Mouse (Mus musculus) left cerebral cortex, adult 9 months (tissue): Measurements from ENCODE around the gene Dock8.
A peak's percentile ranks its signal among the peaks of the same experiment; 100 is the strongest.

Experiments used
- DNase-seq, 2 experiments: peaks; one replicate each; pipeline ENCODE4 v3.0.0; 2022; ENCODE audit warnings: low spot score in 2 of 2

The Dock8 gene

DNA sequence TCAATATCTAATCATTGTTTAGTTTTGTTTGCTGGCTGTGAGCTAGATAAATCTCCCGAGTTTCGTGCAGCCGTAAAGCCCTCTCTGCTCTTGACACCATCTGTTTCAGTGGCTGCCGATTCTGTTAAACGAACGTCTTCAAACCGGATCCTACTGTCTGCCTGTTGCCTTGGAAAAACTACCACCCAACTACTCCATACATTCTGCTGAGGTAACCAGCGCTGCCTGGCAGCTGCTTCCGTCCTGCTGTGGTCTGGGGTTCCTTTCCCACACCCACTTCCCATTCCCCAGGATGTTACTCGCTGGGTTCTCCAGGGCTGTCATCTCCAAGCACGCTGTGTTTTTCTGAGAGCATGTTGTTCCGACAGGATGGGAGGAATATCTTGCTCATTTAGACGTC is 123.7 kb downstream of the Dock8 start:
- DNase-seq = peak in 1 of 2 experiments; percentile 11

DNA sequence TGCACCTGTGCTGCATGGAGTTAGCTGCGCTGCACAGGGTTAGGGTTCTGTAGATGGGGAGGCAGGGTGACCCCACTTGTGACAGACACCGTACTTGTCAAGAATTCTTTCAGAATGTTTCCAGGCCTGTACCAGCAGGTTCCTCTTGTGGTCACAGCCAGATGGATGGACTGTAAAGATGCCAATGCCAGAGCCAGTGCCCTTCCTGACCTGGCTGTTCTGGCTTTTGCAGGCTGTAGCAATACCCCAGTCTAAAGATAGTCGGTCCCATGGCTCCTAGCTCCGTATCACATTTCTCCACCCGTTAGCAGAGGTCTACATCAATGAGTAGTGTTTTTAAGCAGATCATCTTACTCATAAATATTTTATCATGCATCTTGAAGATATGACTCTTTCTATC is 124.1 kb downstream of the Dock8 start:
- no peak for DNase-seq

DNA sequence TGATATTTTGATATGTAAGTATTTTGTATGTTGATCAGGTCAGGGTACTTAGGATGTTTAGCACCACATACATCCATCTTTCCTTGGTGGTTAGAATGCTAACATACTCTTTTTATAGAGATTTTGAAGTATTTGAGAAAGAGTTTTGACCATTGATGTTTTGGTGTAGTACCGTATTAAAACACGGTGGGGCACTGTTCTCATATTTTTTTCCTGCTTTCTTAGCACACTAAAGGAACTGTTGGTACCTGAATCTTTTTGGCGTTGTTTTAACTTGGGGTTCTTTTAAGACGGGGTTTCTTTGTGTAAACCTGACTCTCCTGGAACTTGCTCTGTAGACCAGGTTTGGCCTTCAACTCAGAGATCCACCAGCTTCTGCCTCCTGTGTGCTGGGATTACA is 133.0 kb downstream of the Dock8 start:
- peak in 1 of 2 experiments; percentile 39 for DNase-seq

DNA sequence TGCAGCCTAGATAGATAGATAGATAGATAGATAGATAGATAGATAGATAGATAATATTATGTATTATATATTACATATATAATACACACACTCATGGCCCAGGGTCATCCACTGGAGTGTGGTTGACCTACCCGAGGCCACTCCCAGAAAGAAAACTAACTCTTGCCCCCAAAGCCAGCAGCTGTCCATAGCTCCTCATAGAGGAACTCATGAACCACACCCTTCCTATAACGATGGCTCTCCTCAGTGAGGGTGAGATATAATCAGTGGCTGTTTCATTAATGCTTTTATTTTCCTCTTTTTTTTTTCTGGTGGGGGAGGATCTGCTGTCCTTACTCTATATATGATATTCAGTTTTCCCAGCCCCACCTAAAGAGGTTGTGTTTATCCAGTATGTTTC is 134.6 kb downstream of the Dock8 start:
- no peak for DNase-seq

DNA sequence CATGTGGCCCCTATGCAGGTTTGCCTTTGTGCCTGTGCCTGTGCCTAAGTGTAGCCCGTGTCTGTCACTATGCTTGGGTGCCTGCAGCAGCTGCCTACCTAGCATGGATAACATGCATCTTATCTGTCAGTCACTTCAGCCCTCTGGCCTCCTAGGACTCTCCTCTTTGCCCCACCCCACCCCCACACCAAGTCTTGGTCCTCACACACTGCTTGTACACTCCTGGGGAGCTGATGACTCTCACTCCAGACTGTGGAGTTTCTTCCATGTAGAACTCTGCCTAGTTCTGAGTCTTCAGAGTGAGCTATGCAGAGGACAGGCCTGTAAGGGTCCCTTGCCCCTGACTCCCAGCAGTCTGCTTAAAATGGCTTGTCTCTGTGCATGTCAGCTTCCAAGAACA is 136.8 kb downstream of the Dock8 start:
- DNase-seq = no peak

DNA sequence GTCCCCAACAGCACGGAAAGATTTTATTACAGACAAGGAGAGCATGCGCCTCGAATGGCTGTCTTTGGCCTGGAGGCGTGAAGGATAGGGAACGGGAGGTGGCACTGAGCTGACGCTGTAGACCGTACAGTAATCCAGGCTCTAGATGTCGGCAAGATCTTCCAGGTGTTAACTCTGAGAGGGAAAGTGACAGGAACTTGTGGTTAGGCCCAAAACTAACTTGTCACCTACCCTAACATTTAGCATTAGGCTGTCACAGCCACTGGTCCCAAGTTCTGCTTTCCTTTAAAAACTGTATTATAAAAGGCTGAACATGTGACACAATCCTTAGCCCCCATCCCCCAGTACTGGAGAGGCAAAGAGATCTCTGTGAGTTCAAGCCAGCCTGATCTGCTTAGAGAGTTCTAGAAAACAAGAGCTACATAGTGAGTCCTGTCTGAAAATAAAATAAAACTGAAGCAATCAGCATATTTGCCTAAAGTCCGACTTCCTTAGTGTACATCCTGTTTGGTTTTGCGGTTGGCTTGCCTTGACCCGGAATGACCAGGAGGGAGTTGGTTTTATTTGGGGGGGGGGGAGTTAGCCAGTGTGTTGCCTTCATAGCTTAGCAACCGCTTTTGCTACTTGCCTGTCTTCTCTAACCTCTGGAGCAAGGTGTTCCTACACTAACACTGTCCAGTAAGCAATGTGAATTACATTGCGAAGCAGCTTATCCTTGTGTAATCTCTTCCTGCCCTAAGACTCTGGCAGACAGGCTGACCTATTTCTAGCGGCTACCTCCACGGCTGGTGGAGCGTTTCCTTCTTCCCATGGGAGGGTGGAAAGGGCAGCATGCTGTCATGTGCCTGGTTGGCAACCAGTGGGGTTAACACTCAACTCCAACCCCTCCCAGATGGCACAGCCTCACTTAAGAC is 138.8 kb downstream of the Dock8 start:
- DNase-seq = no peak

DNA sequence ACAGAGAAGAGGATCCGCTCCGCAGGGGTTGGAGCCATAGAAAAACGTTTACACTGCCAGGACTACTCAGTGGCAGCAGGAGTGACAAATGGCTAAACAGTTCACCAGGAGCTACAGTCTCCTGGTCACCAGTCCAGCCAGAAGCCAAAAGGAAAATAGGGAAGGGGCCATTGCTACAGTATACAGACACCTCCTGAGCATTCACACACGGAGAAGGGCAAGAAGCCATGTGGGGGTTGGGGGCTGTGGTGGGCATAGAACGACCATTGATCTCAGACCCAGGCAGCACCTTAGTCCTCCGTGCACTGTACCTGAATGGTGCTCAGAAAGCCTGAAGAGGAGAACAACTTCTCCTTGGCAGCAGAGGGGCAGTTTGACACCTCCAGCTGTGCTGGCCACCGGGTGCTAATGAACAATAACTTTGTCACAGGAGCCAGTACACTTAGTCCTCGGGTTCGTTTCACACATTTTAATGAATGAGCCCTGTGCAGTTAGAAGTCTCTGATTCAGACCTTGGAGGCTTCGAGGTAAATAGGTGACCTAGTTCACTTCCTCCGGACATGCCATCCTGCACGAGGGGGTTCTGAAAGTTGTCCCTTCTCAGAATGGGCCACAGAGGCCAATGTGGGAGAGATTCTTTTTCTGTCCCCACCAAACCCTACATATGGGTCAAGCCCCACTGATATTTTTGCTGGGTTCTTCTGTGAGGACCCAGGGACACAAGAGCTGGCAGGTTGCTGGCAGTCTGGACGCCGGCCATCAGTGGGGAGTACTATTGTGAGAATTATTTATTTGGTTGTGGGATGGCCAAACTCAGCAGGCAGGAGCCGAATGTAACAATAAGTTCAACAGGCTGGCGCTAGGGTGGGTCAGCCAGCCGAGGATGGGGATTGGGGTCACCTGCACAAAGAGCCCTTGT is 145.0 kb downstream of the Dock8 start:
- peak in 1 of 2 experiments; percentile 18 for DNase-seq

DNA sequence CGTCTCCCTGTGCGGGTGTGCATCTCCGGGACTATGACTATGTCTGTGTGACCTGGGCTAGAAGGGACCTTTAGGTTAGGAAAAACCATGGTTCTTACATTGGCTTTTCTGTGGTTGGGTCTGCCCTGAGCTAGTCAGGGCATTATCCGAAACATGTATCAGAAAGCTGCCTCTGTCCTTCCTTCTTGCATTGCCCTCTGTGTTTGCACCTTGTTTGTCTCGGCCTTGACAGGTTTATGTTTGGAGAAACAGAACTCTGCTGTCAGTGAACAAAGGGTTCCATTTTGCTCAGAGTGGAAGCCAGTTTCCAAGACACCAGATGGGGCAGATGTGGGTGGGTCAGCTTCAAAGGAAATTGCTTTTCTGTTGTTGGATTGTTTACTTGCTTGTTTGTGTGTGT is 145.8 kb downstream of the Dock8 start:
- no peak for DNase-seq

DNA sequence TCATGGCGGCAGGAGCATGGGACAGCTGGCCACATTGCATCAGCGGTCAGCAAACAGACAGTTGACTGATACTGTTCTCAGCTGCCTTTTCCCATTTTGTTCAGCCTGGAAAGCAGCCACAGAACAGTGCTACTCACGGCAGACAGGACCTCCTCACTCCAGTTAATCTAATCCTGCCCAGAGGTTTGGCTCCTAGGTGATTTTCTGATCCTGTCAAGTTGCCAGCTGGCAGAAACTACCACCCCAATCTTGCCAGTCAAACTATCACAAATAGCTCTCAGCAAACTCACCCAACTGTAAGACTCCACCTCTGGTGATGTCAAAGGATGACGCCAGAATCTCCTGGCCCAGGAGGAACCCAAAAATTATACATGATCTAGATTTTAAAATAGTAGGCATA is 146.8 kb downstream of the Dock8 start:
- no peak for DNase-seq

DNA sequence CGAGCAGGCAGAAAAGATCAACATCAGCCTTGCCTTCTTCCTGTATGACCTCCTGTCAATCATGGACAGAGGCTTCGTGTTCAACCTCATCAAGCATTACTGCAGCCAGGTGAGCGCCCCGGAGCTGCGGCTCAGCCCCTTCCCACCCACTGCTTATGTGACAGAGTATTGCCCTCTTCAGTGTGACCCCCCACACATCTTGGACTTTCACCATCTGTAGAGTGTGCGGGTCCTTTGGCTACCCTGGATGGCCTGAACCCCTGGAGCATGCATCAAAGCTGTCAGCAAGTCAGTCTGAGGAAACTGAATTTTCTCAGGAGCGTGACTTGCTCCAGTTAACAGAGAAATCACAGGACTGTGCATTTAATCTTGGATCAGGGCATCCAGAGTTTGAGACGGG is 150.5 kb downstream of the Dock8 start:
- DNase-seq = no peak

DNA sequence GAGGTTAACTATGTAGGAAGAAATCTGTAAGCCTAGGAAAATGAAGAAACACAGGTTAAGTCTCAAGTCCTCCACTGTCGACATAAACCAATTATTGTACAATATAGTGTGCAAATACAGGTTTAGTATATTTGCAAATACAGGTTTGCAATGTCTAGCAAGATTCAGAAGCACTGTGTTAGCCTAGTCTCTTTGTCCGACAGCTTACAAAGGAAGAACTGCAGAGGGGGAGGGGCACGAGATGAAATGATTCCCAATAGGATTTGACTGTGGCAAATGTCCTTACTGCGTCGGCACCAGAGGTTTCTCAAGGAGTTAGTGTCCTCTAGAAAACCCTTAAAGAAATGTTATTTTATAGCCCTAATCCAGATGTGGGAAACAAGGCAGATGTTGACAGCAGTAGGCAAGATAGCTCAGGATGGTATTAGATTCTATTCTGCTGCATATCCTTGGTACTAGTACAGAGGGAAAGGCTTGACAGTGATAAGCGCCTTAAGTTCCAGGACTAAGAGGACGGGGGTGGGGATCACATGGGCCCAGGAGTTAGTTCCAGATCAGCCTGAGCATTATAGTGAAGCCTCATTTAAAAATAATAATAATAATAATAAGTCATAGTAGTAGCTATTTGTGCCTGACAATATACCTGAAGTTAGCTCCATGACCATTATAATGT is 155.3 kb downstream of the Dock8 start:
- DNase-seq = no peak

DNA sequence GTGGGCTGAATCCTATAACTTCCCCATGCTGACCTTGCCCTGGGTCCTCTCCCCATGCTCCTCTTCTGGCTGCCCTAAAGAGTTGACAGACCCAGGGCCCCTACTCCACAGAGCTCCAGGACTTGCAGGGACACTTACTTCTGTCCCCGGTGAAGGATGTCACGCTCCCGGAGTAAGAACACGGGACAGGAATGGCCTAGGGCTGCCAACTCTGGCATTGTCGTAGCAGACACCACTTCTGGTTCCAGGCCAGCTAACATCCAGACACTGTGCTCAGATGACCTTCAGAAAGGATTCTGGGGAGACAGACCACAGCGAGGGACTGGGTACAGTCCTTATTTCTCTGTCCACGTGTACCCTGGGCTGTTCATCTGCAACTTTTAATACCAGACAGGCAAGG is 155.9 kb downstream of the Dock8 start:
- no peak for DNase-seq

DNA sequence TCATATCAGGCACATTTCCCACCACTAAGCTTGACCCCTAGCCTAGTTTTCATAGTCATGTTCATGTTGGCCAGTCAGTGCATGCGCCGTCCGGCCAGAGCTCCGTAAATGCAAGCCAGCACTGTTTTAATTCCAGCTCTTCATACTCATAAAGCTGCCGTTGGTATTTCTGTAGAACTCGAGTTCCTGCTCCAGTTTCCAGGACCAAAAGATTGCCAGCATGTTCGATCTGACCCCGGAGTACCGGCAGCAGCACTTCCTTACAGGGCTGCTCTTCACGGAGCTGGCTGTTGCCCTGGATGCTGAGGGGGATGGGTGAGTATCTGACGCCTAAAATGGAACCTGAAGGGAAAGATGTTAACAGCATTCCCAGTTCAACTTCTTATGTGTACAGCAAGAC is 156.4 kb downstream of the Dock8 start:
- no peak for DNase-seq

DNA sequence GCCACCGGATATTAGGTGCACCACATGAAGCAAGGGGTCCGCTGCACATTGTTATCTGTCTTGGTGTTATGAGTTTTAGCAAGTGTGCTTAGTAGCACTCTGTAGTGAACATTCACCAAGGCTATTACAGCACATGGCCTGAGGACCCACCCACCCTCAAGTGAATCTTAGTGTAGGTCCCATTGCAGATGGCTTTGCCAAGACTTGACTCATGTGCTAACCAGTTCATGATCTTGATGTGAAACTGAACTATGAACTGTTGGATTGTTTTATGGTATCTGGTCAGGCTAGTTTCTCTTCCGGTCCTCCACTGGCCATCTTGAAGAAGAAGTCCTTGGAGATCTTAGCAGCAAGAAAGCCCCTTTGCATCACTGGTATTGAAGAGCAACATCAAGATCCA is 162.9 kb downstream of the Dock8 start:
- no peak for DNase-seq

DNA sequence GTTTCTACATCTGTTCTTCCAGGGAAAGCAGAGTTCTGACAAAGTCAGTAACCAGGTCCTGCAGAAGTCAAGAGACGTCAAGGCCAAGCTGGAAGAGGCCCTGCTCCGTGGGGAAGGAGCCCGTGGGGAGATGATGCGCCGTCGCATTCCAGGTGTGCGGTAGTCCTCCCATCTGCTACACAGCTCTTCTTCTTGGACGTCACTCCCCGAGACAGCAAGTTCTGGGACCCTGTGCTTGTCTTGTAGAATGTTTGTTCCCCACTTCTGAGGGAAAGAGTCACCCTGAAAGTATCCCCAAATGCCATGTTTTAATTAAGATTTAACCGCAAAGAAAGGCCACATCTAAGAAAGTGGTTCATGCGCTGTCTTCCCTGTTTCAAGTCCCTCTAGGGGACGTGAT is 164.1 kb downstream of the Dock8 start:
- DNase-seq = no peak

DNA sequence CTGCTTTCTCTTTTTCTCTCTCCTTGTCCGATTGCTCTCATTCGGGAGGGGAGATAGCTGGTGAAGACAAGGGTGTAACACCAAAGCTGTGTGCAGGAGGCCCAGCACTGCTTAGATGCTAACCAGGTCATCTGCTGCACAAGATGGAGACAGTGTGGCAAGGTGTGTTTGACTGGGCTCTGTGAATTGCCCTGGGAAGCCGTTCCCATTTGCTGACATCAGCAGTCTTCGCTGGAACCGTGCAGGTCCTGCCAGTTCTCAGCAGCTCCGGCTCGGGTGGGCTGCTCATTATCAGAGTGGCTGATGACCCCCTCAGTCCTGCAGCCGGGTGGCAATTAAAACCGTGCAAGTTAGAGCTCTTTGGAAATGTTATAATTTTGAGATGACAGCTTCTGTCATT is 167.1 kb downstream of the Dock8 start:
- DNase-seq = no peak

DNA sequence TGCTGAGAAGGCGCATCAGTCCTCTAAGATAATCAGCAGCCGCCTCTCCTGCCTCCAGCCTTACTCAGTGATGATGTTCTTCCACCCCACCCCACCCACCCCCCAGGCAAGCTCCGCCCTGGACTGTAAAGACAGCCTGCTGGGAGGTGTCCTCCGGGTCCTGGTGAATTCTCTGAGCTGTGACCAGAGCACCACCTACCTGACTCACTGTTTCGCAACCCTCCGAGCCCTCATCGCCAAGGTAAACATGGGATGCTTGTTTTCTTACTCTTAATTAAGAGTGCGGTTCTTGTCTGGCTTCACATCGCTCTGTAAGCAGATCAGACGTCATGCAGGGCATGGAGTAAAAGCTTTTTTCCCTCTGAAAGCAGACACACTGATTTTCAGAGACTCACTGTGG is 172.1 kb downstream of the Dock8 start:
- no peak for DNase-seq

DNA sequence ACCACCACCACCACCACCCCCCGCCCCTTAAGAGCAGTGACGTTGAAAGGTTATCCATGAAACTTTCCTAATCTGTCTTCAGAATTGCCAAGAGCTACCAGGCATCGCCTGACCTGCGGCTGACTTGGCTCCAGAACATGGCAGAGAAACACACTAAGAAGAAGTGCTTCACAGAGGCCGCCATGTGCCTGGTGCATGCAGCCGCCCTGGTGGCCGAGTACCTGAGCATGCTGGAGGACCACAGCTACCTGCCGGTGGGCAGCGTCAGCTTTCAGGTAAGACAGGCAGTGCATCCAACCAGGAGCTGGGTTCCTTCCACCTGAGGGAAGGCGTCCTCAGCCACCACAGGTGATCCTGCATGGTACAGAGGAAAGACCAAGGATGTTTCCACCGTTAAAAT is 177.4 kb downstream of the Dock8 start:
- no peak for DNase-seq

DNA sequence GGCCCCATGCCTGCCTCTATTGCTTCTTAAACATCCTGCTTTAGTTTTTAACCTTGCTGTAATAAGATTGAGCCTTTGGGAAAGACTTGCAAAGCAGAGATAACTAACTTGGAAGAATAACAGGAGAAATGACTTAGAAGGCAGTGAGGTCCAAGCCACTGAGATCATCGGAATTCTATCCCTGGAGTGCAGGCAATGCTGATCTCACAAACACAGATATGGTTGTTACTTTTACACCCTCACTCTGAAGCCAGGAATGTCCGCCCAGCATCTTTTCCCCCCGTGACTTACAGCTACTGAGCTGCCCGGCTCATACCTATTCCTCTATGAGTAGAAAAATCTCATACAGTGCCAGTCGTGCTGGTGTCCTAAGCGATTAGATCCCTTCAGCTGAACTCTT is 180.7 kb downstream of the Dock8 start:
- no peak for DNase-seq

DNA sequence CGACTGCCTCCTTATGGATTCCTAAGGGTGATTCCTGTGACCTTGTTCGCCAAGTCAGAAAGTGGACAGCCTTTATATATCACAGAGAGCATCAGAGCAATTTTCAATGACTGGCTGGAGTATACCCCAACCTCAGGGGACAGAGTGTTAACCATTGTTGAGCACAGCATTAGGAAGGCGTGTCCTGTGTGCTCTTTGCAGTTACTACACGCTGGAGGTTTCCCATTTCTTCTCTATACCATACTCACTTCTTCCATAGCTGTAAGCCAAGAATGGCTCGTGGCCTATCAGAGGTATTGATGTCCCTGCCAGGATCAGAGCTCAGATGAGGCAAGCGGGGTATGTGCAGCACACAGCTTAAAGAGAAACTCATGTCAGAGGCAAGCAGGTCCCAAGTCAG is 181.2 kb downstream of the Dock8 start:
- no peak for DNase-seq

DNA sequence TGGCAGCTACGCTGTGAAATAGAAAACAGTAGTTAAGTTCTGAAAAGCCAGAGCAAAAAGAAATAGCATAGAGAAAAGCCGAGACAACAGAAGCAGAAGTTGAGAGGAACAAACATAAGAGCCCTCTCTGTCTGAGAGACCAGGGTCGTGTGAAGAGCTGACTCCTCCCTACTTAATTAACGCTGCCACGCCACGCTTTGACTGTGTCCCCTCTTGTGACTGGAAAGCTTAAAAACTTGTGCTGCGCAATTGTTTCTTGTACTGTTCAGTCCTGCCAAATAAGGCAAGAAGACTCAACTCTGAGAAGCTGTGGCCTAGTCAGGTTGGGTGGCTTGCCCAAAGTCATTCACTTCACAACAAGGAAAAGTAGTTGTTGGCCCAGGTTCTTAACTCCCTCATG is 184.7 kb downstream of the Dock8 start:
- no peak for DNase-seq

DNA sequence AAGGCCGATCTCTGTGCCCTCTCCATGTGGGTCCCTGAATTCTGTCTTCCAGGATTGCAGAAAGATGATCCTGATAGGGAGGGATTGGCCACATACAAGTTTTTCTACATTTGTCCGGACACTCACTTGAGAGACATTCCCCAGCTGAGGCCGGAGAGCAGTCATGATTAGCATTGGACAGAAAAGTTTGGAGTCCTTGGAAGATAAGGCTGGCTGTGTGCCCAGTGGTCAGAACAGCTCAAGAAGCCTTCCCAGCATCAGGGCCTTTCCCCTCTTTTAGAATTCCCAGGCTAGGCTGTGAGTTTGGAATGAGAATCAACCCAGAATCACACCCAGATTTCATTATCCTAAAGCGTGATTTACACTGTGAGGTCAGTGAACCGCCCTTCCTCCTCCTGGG is 187.0 kb downstream of the Dock8 start:
- no peak for DNase-seq
